Mouse (Mus musculus): ENCODE results near the gene Nek1. TPM values are rescaled to one million over a fixed set of nuclear protein-coding genes. Genes with fewer than 3 reads are reported as not detected.
A peak's percentile ranks its signal among the peaks of the same experiment; 100 is the strongest.
"Not testable (repeated sequence)": the region's sequence is repeated elsewhere in the genome, so short reads cannot be mapped to it uniquely, and the experiment has no call there.

The Nek1 gene
- total RNA-seq, 4 experiments from 2014 or later: 9.6 to 10.0 (median 9.8) TPM

- not testable (repeated sequence) for DNase-seq (ENCODE audit: low spot score)
Measured at GRCm38 (mm10) chr8:60984260-60985010, 8.6 kb upstream of the Nek1 start.

GRCm38 (mm10) chr8:60992561-60992909 is 460 bp upstream of the Nek1 start:
- DNase-seq (ENCODE audit: low spot score): peak; percentile 81

GRCm38 (mm10) chr8:60993639-60993986 is 618 bp downstream of the Nek1 start:
- DNase-seq (ENCODE audit: low spot score): no peak

- DNase-seq (ENCODE audit: low spot score): no peak
Measured at GRCm38 (mm10) chr8:60996468-60996867, 3.5 kb downstream of the Nek1 start.

GRCm38 (mm10) chr8:61041951-61042350 is 49.0 kb downstream of the Nek1 start:
- peak; percentile 42 for DNase-seq (ENCODE audit: low spot score)

- DNase-seq (ENCODE audit: low spot score): no peak
Measured at GRCm38 (mm10) chr8:61043874-61044273, 50.9 kb downstream of the Nek1 start.

- DNase-seq (ENCODE audit: low spot score): no peak
Measured at GRCm38 (mm10) chr8:61046816-61047215, 53.8 kb downstream of the Nek1 start.

GRCm38 (mm10) chr8:61053017-61053416 is 60.0 kb downstream of the Nek1 start:
- DNase-seq (ENCODE audit: low spot score): no peak

- DNase-seq (ENCODE audit: low spot score): no peak
Measured at GRCm38 (mm10) chr8:61054313-61054712, 61.3 kb downstream of the Nek1 start.

GRCm38 (mm10) chr8:61056997-61057396 is 64.0 kb downstream of the Nek1 start:
- DNase-seq (ENCODE audit: low spot score): no peak

GRCm38 (mm10) chr8:61059143-61059542 is 66.1 kb downstream of the Nek1 start:
- DNase-seq (ENCODE audit: low spot score): no peak

- DNase-seq (ENCODE audit: low spot score): no peak
Measured at GRCm38 (mm10) chr8:61060412-61060811, 67.4 kb downstream of the Nek1 start.

GRCm38 (mm10) chr8:61075059-61075458 is 82.1 kb downstream of the Nek1 start:
- DNase-seq (ENCODE audit: low spot score): no peak

- DNase-seq (ENCODE audit: low spot score): no peak
Measured at GRCm38 (mm10) chr8:61110496-61110895, 117.5 kb downstream of the Nek1 start.

- no peak for DNase-seq (ENCODE audit: low spot score)
Measured at GRCm38 (mm10) chr8:61111940-61112339, 118.9 kb downstream of the Nek1 start.

- no peak for DNase-seq (ENCODE audit: low spot score)
Measured at GRCm38 (mm10) chr8:61121631-61122030, 128.6 kb downstream of the Nek1 start.

GRCm38 (mm10) chr8:61127299-61127861 is 134.4 kb downstream of the Nek1 start:
- DNase-seq (ENCODE audit: low spot score): no peak

GRCm38 (mm10) chr8:61132561-61133134 is 139.7 kb downstream of the Nek1 start:
- no peak for DNase-seq (ENCODE audit: low spot score)

- DNase-seq (ENCODE audit: low spot score): no peak
Measured at GRCm38 (mm10) chr8:61141869-61142268, 148.9 kb downstream of the Nek1 start.

- no peak for DNase-seq (ENCODE audit: low spot score)
Measured at GRCm38 (mm10) chr8:61142302-61142701, 149.3 kb downstream of the Nek1 start.

- DNase-seq (ENCODE audit: low spot score): no peak
Measured at GRCm38 (mm10) chr8:61142845-61143244, 149.8 kb downstream of the Nek1 start.

- no peak for DNase-seq (ENCODE audit: low spot score)
Measured at GRCm38 (mm10) chr8:61148728-61149127, 155.7 kb downstream of the Nek1 start.

- DNase-seq (ENCODE audit: low spot score): no peak
Measured at GRCm38 (mm10) chr8:61150596-61150995, 157.6 kb downstream of the Nek1 start.

Data from heart, adult 8-10 months (tissue).